Mouse (Mus musculus) c-Kit-negative CD71-positive TER-119-positive erythroid progenitor cells, embryonic 14.5 days (primary cell): Measurements from ENCODE around the gene Fam241b.

Experiments
- DNase-seq: peaks from one replicate; pipeline ENCODE4 v3.0.0-alpha.2; 2013; ENCODE audit warnings: low read depth, low spot score

Gene Fam241b

GRCm38 (mm10) chr10:62143820-62144219 is at the start of gene Fam241b:
Gene Fam241b (minus strand): TSS chr10:62143920.
- no peak for DNase-seq

GRCm38 (mm10) chr10:62192701-62193157 is 49.0 kb upstream of the Fam241b start:
- DNase-seq, result no peak

- DNase-seq, result no peak
Measured at GRCm38 (mm10) chr10:62190821-62191220, 47.1 kb upstream of the Fam241b start.

GRCm38 (mm10) chr10:62189910-62190309 is 46.2 kb upstream of the Fam241b start:
- no peak for DNase-seq

GRCm38 (mm10) chr10:62189303-62189702 is 45.6 kb upstream of the Fam241b start:
- DNase-seq, result no peak

- DNase-seq, result peak; percentile 50
Measured at GRCm38 (mm10) chr10:62186882-62187281, 43.2 kb upstream of the Fam241b start.

- DNase-seq, result peak; percentile 79
Measured at GRCm38 (mm10) chr10:62183053-62183452, 39.3 kb upstream of the Fam241b start.

GRCm38 (mm10) chr10:62182471-62183014 is 38.8 kb upstream of the Fam241b start:
- no peak for DNase-seq

- DNase-seq, result no peak
Measured at GRCm38 (mm10) chr10:62181701-62182100, 38.0 kb upstream of the Fam241b start.

GRCm38 (mm10) chr10:62179944-62180343 is 36.2 kb upstream of the Fam241b start:
- no peak for DNase-seq

GRCm38 (mm10) chr10:62174533-62175313 is 31.0 kb upstream of the Fam241b start:
- no peak for DNase-seq

- DNase-seq, result no peak
Measured at GRCm38 (mm10) chr10:62173941-62174448, 30.3 kb upstream of the Fam241b start.

GRCm38 (mm10) chr10:62172841-62173553 is 29.3 kb upstream of the Fam241b start:
- DNase-seq, result no peak

- no peak for DNase-seq
Measured at GRCm38 (mm10) chr10:62162410-62162809, 18.7 kb upstream of the Fam241b start.

- no peak for DNase-seq
Measured at GRCm38 (mm10) chr10:62149929-62150328, 6.2 kb upstream of the Fam241b start.

GRCm38 (mm10) chr10:62147466-62148248 is 3.9 kb upstream of the Fam241b start:
- DNase-seq, result no peak

GRCm38 (mm10) chr10:62145957-62146356 is 2.2 kb upstream of the Fam241b start:
- no peak for DNase-seq

- DNase-seq, result no peak
Measured at GRCm38 (mm10) chr10:62138040-62138439, 5.7 kb downstream of the Fam241b start.

GRCm38 (mm10) chr10:62137150-62137549 is 6.6 kb downstream of the Fam241b start:
- DNase-seq, result no peak

GRCm38 (mm10) chr10:62135696-62136470 is 7.8 kb downstream of the Fam241b start:
- no peak for DNase-seq
